Mouse (Mus musculus) retina, embryonic 14.5 days (tissue): Measurements from ENCODE around the gene 9930104L06Rik.
"Not testable (repeated sequence)": the region's sequence is repeated elsewhere in the genome, so short reads cannot be mapped to it uniquely, and the experiment has no call there.

Experiments used
- DNase-seq: peaks from one replicate; pipeline ENCODE4 v3.0.0-alpha.2; 2015; ENCODE audit warnings: low spot score

Gene 9930104L06Rik

GRCm38 (mm10) chr4:124936613-124937471 is at the start of gene 9930104L06Rik:
TSS of gene 9930104L06Rik (plus strand) at chr4:124937048.
- peak; percentile 99 for DNase-seq

DNA sequence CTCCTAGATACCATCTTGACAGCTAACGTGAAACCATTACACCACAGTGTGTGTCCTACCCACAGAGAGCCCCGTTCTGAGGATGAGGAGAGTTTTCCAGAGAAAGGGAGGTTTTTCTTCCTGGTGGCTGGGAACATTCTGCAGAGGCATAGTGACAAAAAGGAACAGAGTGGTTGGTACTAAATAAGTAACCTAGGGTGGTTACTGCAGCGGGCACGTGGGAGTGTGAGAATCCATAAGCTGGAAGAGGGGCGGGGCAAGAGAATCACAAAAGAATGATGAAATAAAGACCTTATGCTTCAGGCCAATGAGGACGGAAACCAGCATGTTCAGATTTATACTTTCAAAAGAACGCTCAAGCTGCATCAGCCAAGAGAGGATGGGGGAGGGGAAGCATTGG is 48.1 kb upstream of the 9930104L06Rik start:
- DNase-seq: no peak

DNA sequence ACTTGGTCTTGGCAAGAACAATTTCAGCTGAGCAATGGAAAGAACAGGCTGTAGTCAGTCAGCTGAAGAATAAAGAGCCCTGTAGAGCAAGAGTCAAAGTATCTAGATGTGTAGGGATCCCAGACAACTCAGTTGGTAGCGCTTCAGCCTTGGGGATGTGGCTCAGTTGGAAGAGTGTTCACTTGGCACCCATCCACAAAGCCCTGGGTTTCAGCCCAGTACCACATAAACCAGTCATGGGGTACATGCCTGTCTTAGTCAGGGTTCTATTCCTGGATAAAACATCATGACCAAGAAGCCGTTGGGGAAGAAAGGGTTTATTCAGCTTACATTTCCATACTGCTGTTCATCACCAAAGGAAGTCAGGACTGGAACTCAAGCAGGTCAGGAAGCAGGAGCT is 46.9 kb upstream of the 9930104L06Rik start:
- no peak for DNase-seq

GRCm38 (mm10) chr4:124890831-124891230 is 46.0 kb upstream of the 9930104L06Rik start:
- no peak for DNase-seq

- DNase-seq: no peak
These were observed 43.1 kb upstream of the 9930104L06Rik start for GRCm38 (mm10) chr4:124893769-124894168.

- DNase-seq: peak; percentile 57
These were observed 42.1 kb upstream of the 9930104L06Rik start for GRCm38 (mm10) chr4:124894508-124895428.

- no peak for DNase-seq
These were observed 38.4 kb upstream of the 9930104L06Rik start for GRCm38 (mm10) chr4:124898428-124898827.

- DNase-seq: no peak
These were observed 36.9 kb upstream of the 9930104L06Rik start for GRCm38 (mm10) chr4:124899906-124900305.

DNA sequence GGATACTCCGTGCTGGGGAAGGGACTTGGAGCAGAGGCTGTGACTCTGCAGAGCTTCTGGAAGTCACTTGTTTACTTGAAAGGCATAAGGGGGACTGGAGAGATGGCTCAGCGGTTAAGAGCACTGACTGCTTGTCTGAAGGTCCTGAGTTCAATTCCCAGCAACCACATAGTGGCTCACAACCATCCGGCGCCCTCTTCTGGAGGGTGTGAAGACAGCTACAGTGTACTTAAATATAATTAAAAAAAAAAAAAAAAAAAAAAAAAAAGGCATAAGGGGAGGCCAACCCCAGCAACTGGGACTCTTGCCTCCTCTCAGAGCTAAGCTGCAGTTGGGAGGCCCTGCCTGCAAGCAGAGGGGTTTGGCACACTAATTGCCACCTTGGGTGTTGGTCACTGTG is 31.4 kb upstream of the 9930104L06Rik start:
- no peak for DNase-seq

GRCm38 (mm10) chr4:124905971-124906822 is 30.7 kb upstream of the 9930104L06Rik start:
- peak; percentile 83 for DNase-seq

- DNase-seq: no peak
These were observed 8.7 kb upstream of the 9930104L06Rik start for GRCm38 (mm10) chr4:124928102-124928501.

- DNase-seq: not testable (repeated sequence)
These were observed 2.4 kb downstream of the 9930104L06Rik start, which contains the start of gene Cdca8 for GRCm38 (mm10) chr4:124939211-124939610. TSS of gene Cdca8 (minus strand) at chr4:124939311.

DNA sequence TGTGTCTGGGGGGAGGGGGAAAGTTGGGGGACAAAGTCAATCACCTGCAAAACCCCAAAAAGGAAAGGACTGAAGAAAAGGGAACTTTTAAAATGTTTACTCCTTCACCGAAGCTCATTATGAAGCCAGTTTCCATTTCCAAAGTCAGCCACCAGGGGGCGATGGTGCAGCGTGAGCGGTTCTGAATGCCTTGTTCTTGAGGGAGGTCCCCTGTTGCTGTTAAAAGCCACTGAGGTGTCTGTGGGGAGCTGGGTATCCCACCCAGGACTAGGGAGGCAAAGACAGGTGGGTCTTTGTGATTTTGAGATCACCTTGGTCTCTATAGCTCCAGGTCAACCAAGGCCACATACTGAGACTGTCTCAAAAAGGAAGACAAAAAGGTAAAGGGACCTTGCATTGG is 6.2 kb downstream of the 9930104L06Rik start:
- DNase-seq: peak; percentile 92

DNA sequence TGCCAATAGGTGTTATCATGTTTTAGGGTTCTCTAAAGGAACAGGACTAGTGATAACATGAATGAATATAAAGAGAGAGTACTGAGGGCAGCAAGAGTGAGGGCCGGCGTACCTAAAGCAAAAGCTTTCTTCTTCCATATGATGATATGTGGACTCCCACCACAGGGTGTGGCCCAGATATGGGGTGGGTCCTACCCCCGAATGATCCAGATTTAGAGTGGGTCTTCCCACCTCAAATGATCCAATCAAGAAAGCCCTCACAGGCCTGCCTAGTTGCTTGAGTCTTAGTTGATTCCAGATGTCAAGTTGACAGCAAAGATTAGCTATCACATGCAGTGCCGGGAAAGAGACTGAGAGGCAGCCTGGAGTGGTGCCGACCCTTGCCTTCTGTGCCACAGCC is 6.9 kb downstream of the 9930104L06Rik start:
- no peak for DNase-seq

- peak; percentile 48 for DNase-seq
These were observed 8.1 kb downstream of the 9930104L06Rik start for GRCm38 (mm10) chr4:124944961-124945360.

- no peak for DNase-seq
These were observed 12.6 kb downstream of the 9930104L06Rik start for GRCm38 (mm10) chr4:124949488-124949887.

- no peak for DNase-seq
These were observed 13.6 kb downstream of the 9930104L06Rik start for GRCm38 (mm10) chr4:124950181-124951035.

DNA sequence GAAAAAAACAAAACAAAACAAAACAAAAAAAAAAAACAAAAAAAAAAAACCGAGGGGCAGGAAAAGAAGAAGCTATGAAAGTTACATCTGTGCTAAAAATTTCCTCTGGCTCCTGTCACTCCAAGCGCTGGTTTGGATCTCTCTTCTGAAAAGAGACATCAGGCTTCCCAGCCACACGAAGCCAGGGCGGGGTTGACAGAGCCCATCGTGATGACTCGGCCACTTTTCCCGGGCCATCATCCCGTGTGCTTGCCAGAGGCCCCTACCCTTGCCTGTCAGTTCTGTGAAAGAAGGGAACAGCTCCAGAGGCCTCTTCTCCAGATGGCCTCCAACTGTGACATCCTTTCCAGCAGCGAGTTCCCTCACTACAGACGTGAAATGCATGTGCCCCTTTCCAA is 14.2 kb downstream of the 9930104L06Rik start:
- no peak for DNase-seq

- no peak for DNase-seq
These were observed 16.7 kb downstream of the 9930104L06Rik start for GRCm38 (mm10) chr4:124953546-124953945.

GRCm38 (mm10) chr4:124957284-124957683 is 20.4 kb downstream of the 9930104L06Rik start:
- no peak for DNase-seq

DNA sequence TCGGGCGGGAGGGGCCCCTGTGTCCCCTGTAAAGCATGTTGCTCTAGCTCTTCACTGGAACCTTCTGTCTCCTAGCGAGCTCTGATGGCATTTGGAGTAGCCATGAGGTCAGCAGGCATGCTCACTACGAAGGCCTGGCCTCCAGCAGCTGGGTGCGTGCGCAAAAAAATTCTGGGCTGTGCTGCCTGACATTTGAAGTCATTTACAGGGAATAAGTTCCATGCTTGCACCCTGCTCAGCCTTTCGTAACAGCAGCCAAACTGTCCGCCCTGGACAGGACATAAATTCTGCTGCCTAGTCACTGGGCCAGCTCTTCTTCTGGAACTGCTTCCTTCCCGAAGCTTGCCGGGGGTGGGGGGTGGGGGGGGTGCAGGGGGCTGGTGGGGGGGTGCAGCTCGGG is 22.2 kb downstream of the 9930104L06Rik start:
- DNase-seq: no peak
